Mouse (Mus musculus): ENCODE measurements around the gene Adamts7. TPM values are rescaled to one million over a fixed set of nuclear protein-coding genes. Genes with fewer than 3 reads are reported as not detected.
A peak's percentile ranks its signal among the peaks of the same experiment; 100 is the strongest.

Adamts7 gene
- total and polyA plus RNA-seq, 2 experiments from 2014 or later, result 2.9 to 10.4 TPM

- no peaks in the 10 kb centered on the region for H3K27me3 ChIP-seq (ENCODE audit: insufficient read depth, low read length)
These were observed 77.7 kb downstream of the Adamts7 start for GRCm38 (mm10) chr9:90240560-90240959.

GRCm38 (mm10) chr9:90241041-90241440 is 78.2 kb downstream of the Adamts7 start:
- no peak for DNase-seq (ENCODE audit: low spot score)
- 78% methylated on average over 6 of the region's 6 CpGs for WGBS
- no peak for TF ChIP-seq CTCF (IDR thresholded peaks at IDR 0.05; ENCODE audit: low read depth)
- no peaks in the 10 kb centered on the region for H3K4me1 ChIP-seq (ENCODE audit: insufficient read depth, low read length)
- no peak for ATAC-seq
- H3K27me3 ChIP-seq (ENCODE audit: insufficient read depth, low read length), result no peaks in the 10 kb centered on the region
- H3K4me3 ChIP-seq (ENCODE audit: low read length), result no peak overlapping the region
- no peak overlapping the region for H3K9ac ChIP-seq (replicated peaks; ENCODE audit: low read length)
- no peaks in the 10 kb centered on the region for H3K9me3 ChIP-seq (ENCODE audit: low read length)
- peaks cover 5% of the 10 kb centered on the region; the same call in 1 of the 2 replicates for H3K36me3 ChIP-seq (ENCODE audit: insufficient read depth, low read length)
- H3K4me2 ChIP-seq (ENCODE audit: low read depth, low read length), result no peak overlapping the region
- no peak overlapping the region for H3K27ac ChIP-seq

More at GRCm38 (mm10) chr9:90240560-90240959, 77.7 kb downstream of the Adamts7 start:
- peaks cover 5% of the 10 kb centered on the region; the same call in 1 of the 2 replicates for H3K36me3 ChIP-seq (ENCODE audit: insufficient read depth, low read length)
- H3K27ac ChIP-seq, result no peak overlapping the region
- 52% methylated on average over 4 of the region's 4 CpGs for WGBS
- no peaks in the 10 kb centered on the region for H3K4me1 ChIP-seq (ENCODE audit: insufficient read depth, low read length)
- H3K9me3 ChIP-seq (ENCODE audit: low read length), result no peaks in the 10 kb centered on the region
- no peak for TF ChIP-seq CTCF (IDR thresholded peaks at IDR 0.05; ENCODE audit: low read depth)
- ATAC-seq (peak; percentile 44; the same call in 1 of the 2 replicates), DNase-seq (ENCODE audit: low spot score) (peak; percentile 19)
- no peak overlapping the region for H3K4me3 ChIP-seq (ENCODE audit: low read length)
- no peak overlapping the region for H3K9ac ChIP-seq (replicated peaks; ENCODE audit: low read length)
- no peak overlapping the region for H3K4me2 ChIP-seq (ENCODE audit: low read depth, low read length)

GRCm38 (mm10) chr9:90241618-90242017 is 78.7 kb downstream of the Adamts7 start:
- H3K9ac ChIP-seq (replicated peaks; ENCODE audit: low read length), result no peak overlapping the region
- H3K9me3 ChIP-seq (ENCODE audit: low read length), result no peaks in the 10 kb centered on the region
- ATAC-seq (no peak), DNase-seq (ENCODE audit: low spot score) (peak; percentile 27)
- peak; percentile 55 for TF ChIP-seq CTCF (IDR thresholded peaks at IDR 0.05; ENCODE audit: low read depth)
- no peaks in the 10 kb centered on the region for H3K27me3 ChIP-seq (ENCODE audit: insufficient read depth, low read length)
- no peak overlapping the region for H3K27ac ChIP-seq
- H3K36me3 ChIP-seq (ENCODE audit: insufficient read depth, low read length), result peaks cover 5% of the 10 kb centered on the region; the same call in 1 of the 2 replicates
- H3K4me2 ChIP-seq (ENCODE audit: low read depth, low read length), result no peak overlapping the region
- 58% methylated on average over 7 of the region's 7 CpGs for whole genome bisulfite sequencing
- no peaks in the 10 kb centered on the region for H3K4me1 ChIP-seq (ENCODE audit: insufficient read depth, low read length)
- H3K4me3 ChIP-seq (ENCODE audit: low read length), result no peak overlapping the region

- H3K9ac ChIP-seq (replicated peaks; ENCODE audit: low read length), result no peak overlapping the region
- no peak overlapping the region for H3K27ac ChIP-seq
- peak; percentile 25 for DNase-seq (ENCODE audit: low spot score)
- H3K27me3 ChIP-seq (ENCODE audit: insufficient read depth, low read length), result no peaks in the 10 kb centered on the region
- TF ChIP-seq CTCF (IDR thresholded peaks at IDR 0.05; ENCODE audit: low read depth), result no peak
- no peak overlapping the region for H3K4me2 ChIP-seq (ENCODE audit: low read depth, low read length)
- ATAC-seq, result no peak
- no peak overlapping the region for H3K4me3 ChIP-seq (ENCODE audit: low read length)
- H3K9me3 ChIP-seq (ENCODE audit: low read length), result no peaks in the 10 kb centered on the region
- 63% methylated on average over 6 of the region's 6 CpGs for WGBS
- peaks cover 5% of the 10 kb centered on the region; the same call in 1 of the 2 replicates for H3K36me3 ChIP-seq (ENCODE audit: insufficient read depth, low read length)
- H3K4me1 ChIP-seq (ENCODE audit: insufficient read depth, low read length), result no peaks in the 10 kb centered on the region
These were observed 79.4 kb downstream of the Adamts7 start for GRCm38 (mm10) chr9:90242291-90242690.

- Histone ChIP-seq H3K9me3 (ENCODE audit: low read length) (no peaks in the 10 kb centered on the region), H3K4me3 (ENCODE audit: low read length) (no peak overlapping the region), H3K4me2 (ENCODE audit: low read depth, low read length) (no peak overlapping the region), H3K36me3 (ENCODE audit: insufficient read depth, low read length) (peaks cover 5% of the 10 kb centered on the region; the same call in 1 of the 2 replicates), H3K9ac (replicated peaks; ENCODE audit: low read length) (no peak overlapping the region), H3K4me1 (ENCODE audit: insufficient read depth, low read length) (no peaks in the 10 kb centered on the region), H3K27ac (no peak overlapping the region), H3K27me3 (ENCODE audit: insufficient read depth, low read length) (no peaks in the 10 kb centered on the region)
- DNase-seq (ENCODE audit: low spot score), result no peak
- WGBS, result 82% methylated on average over 7 of the region's 7 CpGs
- TF ChIP-seq CTCF (IDR thresholded peaks at IDR 0.05; ENCODE audit: low read depth), result no peak
- no peak for ATAC-seq
These were observed 80.0 kb downstream of the Adamts7 start for GRCm38 (mm10) chr9:90242855-90243254.

- Histone ChIP-seq H3K36me3 (ENCODE audit: insufficient read depth, low read length) (peaks cover 3% of the 10 kb centered on the region; the same call in 1 of the 2 replicates), H3K4me2 (ENCODE audit: low read depth, low read length) (no peak overlapping the region), H3K9ac (replicated peaks; ENCODE audit: low read length) (no peak overlapping the region), H3K4me1 (ENCODE audit: insufficient read depth, low read length) (no peaks in the 10 kb centered on the region), H3K27me3 (ENCODE audit: insufficient read depth, low read length) (no peaks in the 10 kb centered on the region), H3K4me3 (ENCODE audit: low read length) (no peak overlapping the region), H3K9me3 (ENCODE audit: low read length) (no peaks in the 10 kb centered on the region), H3K27ac (no peak overlapping the region)
- DNase-seq (ENCODE audit: low spot score) (no peak), ATAC-seq (no peak)
- WGBS, result 90% methylated on average over 15 of the region's 15 CpGs
- TF ChIP-seq CTCF (IDR thresholded peaks at IDR 0.05; ENCODE audit: low read depth), result no peak
These were observed 81.7 kb downstream of the Adamts7 start for GRCm38 (mm10) chr9:90244301-90245151.

GRCm38 (mm10) chr9:90245206-90245605 is 82.3 kb downstream of the Adamts7 start:
- TF ChIP-seq CTCF (IDR thresholded peaks at IDR 0.05; ENCODE audit: low read depth), result no peak
- DNase-seq (ENCODE audit: low spot score) (no peak), ATAC-seq (no peak)
- no peaks in the 10 kb centered on the region for H3K4me1 ChIP-seq (ENCODE audit: insufficient read depth, low read length)
- no peak overlapping the region for H3K4me3 ChIP-seq (ENCODE audit: low read length)
- H3K9ac ChIP-seq (replicated peaks; ENCODE audit: low read length), result no peak overlapping the region
- no peak overlapping the region for H3K4me2 ChIP-seq (ENCODE audit: low read depth, low read length)
- 97% methylated on average over 6 of the region's 6 CpGs for WGBS
- no peaks in the 10 kb centered on the region for H3K27me3 ChIP-seq (ENCODE audit: insufficient read depth, low read length)
- H3K9me3 ChIP-seq (ENCODE audit: low read length), result no peaks in the 10 kb centered on the region
- H3K36me3 ChIP-seq (ENCODE audit: insufficient read depth, low read length), result peaks cover 3% of the 10 kb centered on the region; the same call in 1 of the 2 replicates
- H3K27ac ChIP-seq, result no peak overlapping the region
